Mouse (Mus musculus) midbrain, embryonic 14.5 days (tissue): ENCODE measurements around the gene Gtf2a2. TPM values are rescaled to one million over a fixed set of nuclear protein-coding genes. Genes with fewer than 3 reads are reported as not detected.
A peak's percentile ranks its signal among the peaks of the same experiment; 100 is the strongest.

Source experiments
- ATAC-seq: fragments of 200-750 bp; cut with Nextera tagmentation; 2 replicates; pipeline ENCODE4 v1.8.0; 2017; ENCODE audit warnings: moderate number of reproducible peaks, moderate library complexity; ENCODE audit not compliant: low FRiP score, low TSS enrichment
- DNase-seq: peaks from one replicate; pipeline ENCODE4 v3.0.0-alpha.2; 2015
- H3K27ac ChIP-seq: fragments of 300-500 bp; sonication (generic); replicated peaks from 2 replicates; pipeline ENCODE4 v1.5.1; 2014; ENCODE audit warnings: mild to moderate bottlenecking, low read depth, low read length, moderate library complexity
- H3K27me3 ChIP-seq: fragments of 300-500 bp; sonication (generic); 2 replicates; pipeline ENCODE4 v1.6.1; 2014; ENCODE audit warnings: low read length, control low read depth, mixed read lengths; ENCODE audit not compliant: control insufficient read depth, insufficient read depth
- H3K36me3 ChIP-seq: fragments of 300-500 bp; sonication (generic); 2 replicates; pipeline ENCODE4 v1.6.1; 2014; ENCODE audit warnings: low read length, control low read depth; ENCODE audit not compliant: control insufficient read depth, insufficient read depth
- H3K4me1 ChIP-seq: fragments of 300-500 bp; sonication (generic); 2 replicates; pipeline ENCODE4 v1.6.1; 2014; ENCODE audit warnings: mild to moderate bottlenecking, antibody characterized with exemption, low read length, control low read depth; ENCODE audit not compliant: control insufficient read depth, insufficient read depth
- H3K4me2 ChIP-seq: fragments of 300-500 bp; sonication (generic); 2 replicates; pipeline ENCODE4 v1.6.1; 2014; ENCODE audit warnings: mild to moderate bottlenecking, low read length, moderate library complexity
- H3K4me3 ChIP-seq: fragments of 300-500 bp; sonication (generic); replicated peaks from 2 replicates; pipeline ENCODE4 v1.5.1; 2014; ENCODE audit warnings: low read depth, low read length
- H3K9ac ChIP-seq: fragments of 300-500 bp; sonication (generic); replicated peaks from 2 replicates; pipeline ENCODE4 v1.6.1; 2014; ENCODE audit warnings: mild to moderate bottlenecking, low read length, moderate library complexity
- H3K9me3 ChIP-seq: fragments of 300-500 bp; sonication (generic); 2 replicates; pipeline ENCODE4 v1.6.1; 2016; ENCODE audit warnings: low read length, control low read depth, mixed read lengths; ENCODE audit not compliant: control insufficient read depth
- WGBS: fragments of 180-500 bp; shearing (Covaris S2); extraction: QIAGEN DNeasy Blood & Tissue Kit; methylation state at CpG from one replicate; pipeline ENCODE4 v1.1.7; 2014; 5-methylcytosine and 5-hydroxymethylcytosine counted together
- polyA plus RNA-seq: library from polyadenylated mRNA; unstranded; fragments of >200 nt; fragmentation: Nextera tagmentation; extraction: Ambion mirVana; gene quantifications from 2 replicates; pipeline ENCODE4 v1.2.1, GENCODE M21; 2014

Gtf2a2 gene
- polyA plus RNA-seq, 1 experiment from 2014 or later: 205 TPM

DNA sequence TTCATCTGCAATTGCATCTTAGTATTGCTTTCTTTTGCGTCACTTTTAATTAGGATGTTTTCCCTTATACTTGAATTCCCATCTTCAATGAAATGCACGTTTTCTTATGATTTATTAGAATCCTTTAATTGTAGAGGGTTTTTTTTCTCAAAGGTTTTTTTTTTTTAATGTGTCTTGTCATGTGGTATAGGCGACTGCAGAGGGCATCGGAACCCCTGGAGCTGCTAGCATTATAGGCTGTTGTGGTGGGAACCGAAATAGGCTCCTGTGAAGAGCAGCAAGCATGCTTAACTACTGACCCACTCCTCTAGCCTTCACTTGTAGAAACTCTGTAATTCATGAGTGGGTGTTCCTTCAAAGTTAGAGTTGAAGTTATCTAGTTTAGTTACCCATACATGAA, 22.0 kb upstream of the Gtf2a2 start:
- 12% methylated on average over 5 of the region's 5 CpGs for WGBS
- Histone ChIP-seq H3K27ac (no peak overlapping the region), H3K9me3 (no peaks in the 10 kb centered on the region), H3K27me3 (no peaks in the 10 kb centered on the region), H3K36me3 (peaks cover 17% of the 10 kb centered on the region), H3K4me3 (peak overlapping the region; percentile 99), H3K4me2 (peak overlapping the region; percentile 74), H3K9ac (peak overlapping the region; percentile 98), H3K4me1 (peaks cover 20% of the 10 kb centered on the region)
- ATAC-seq (no peak), DNase-seq (peak; percentile 43)

DNA sequence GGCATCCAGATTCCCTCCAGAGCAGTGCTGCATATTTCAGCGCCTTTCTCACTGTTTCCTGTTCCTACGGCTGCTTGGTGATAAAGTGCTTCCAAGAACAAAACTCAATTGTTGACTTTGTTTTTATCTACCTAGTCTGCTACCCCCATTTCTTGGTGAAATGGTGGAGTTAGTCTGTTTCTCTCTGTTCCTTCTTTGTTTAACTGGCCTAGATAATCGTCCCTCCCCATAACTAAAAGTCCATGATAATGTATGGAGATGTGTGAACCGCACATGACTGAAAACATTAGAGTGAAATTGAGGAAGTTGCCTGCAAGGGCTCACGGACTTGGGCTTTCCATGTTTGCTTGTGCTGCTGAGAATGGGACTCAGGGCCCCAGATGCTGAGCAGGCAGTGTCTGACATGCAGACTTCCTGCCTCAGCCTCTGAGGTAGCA, 19.5 kb upstream of the Gtf2a2 start:
- 89% methylated on average over 5 of the region's 5 CpGs for WGBS
- ATAC-seq (no peak), DNase-seq (no peak)
- Histone ChIP-seq H3K9ac (no peak overlapping the region), H3K36me3 (peaks cover 38% of the 10 kb centered on the region), H3K27me3 (no peaks in the 10 kb centered on the region), H3K4me2 (no peak overlapping the region), H3K9me3 (no peaks in the 10 kb centered on the region), H3K27ac (no peak overlapping the region), H3K4me1 (peaks cover 20% of the 10 kb centered on the region), H3K4me3 (no peak overlapping the region)

DNA sequence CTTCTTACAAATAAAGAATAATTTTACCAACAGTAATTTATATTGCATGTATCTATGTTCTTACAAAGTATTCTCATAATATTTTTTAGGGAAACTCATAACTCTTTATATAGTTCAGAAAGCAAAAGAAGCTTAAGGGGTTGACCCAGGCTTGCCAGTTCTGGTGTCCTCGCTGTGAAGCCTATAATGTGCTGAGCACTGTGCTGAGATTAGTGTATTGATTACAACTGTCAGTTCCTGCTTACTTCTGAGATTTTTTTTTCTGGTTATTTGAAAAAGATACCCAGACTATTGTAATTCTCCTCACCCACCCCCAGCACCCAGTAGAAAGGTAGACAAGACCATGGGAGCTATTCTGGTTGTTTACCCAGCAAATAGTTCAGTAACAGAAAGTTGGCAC, 18.9 kb upstream of the Gtf2a2 start:
- no peak overlapping the region for H3K4me3 ChIP-seq
- H3K9me3 ChIP-seq: no peaks in the 10 kb centered on the region
- no peak for ATAC-seq
- H3K4me2 ChIP-seq: no peak overlapping the region
- DNase-seq: no peak
- peaks cover 44% of the 10 kb centered on the region for H3K36me3 ChIP-seq
- H3K27ac ChIP-seq: no peak overlapping the region
- peaks cover 20% of the 10 kb centered on the region for H3K4me1 ChIP-seq
- no peak overlapping the region for H3K9ac ChIP-seq
- WGBS: 81% methylated on average over 1 of the region's 1 CpGs
- no peaks in the 10 kb centered on the region for H3K27me3 ChIP-seq

DNA sequence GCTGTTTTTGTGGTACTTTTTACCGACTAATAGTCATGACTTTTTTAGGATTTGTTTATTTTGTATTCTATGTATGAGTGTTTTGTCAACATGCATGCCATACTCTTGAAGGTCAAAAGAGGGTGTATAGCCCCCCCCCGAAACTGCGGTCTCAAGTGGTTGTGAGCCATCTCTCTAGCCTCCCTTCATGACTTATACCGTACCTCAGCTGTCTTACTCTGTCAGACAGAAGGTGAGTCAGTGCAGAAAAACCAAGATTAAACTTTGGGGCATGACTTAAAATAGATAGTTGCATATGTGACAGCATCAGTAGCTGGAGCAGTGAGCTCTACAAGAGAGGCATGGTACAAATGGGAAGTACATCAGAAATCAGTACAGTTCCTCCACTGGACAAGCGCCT, 17.8 kb upstream of the Gtf2a2 start:
- no peaks in the 10 kb centered on the region for H3K9me3 ChIP-seq
- no peak overlapping the region for H3K4me3 ChIP-seq
- H3K36me3 ChIP-seq: peaks cover 54% of the 10 kb centered on the region
- H3K27ac ChIP-seq: no peak overlapping the region
- H3K4me2 ChIP-seq: no peak overlapping the region
- H3K4me1 ChIP-seq: peaks cover 20% of the 10 kb centered on the region
- DNase-seq (no peak), ATAC-seq (no peak)
- no peaks in the 10 kb centered on the region for H3K27me3 ChIP-seq
- H3K9ac ChIP-seq: no peak overlapping the region
- WGBS: 95% methylated on average over 5 of the region's 5 CpGs

DNA sequence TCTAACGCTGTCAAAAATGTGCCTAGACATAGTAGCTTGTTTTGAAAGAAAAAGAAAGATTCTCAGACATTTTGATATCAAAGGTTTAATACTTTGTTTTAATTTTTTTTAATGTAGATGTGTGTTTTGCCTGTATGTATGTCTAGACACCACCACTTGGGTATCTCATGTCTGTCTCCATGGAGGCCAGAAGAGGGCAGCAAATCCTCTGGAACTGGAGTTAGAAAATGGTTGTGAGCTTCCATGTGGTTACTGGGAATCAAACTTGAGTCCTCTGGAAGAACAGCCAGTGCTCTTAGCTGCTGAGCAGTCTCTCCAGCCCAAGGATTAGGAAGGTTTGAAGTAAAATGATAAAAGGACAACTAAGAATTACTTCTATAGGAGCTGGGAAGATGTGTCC, 13.0 kb upstream of the Gtf2a2 start:
- Histone ChIP-seq H3K27ac (no peak overlapping the region), H3K9ac (no peak overlapping the region), H3K9me3 (no peaks in the 10 kb centered on the region), H3K36me3 (peaks cover 92% of the 10 kb centered on the region), H3K4me2 (no peak overlapping the region), H3K4me1 (no peaks in the 10 kb centered on the region), H3K4me3 (no peak overlapping the region), H3K27me3 (no peaks in the 10 kb centered on the region)
- WGBS: 91% methylated on average over 1 of the region's 1 CpGs
- DNase-seq (no peak), ATAC-seq (no peak)

DNA sequence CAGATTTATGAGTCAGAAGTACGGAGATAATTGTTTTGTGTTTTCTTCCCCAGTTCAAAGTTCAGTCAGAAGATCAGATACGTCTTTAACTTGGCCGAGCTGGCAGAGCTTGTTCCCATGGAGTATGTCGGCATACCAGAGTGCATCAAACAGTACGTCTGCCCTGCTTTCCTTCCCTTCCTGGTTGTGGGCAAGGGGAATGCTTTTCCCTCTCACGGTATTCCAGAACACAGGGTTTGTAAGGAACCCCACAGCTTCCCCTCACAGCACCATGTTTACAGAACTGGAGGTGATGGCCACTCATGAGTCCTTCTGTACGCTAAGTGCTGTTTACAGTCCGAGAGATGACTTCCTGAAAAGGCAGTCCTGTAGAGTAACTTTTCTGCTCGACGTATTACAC, 8.8 kb upstream of the Gtf2a2 start:
- Histone ChIP-seq H3K4me2 (no peak overlapping the region), H3K27me3 (no peaks in the 10 kb centered on the region), H3K9me3 (no peaks in the 10 kb centered on the region), H3K36me3 (peaks cover 90% of the 10 kb centered on the region), H3K4me1 (no peaks in the 10 kb centered on the region), H3K9ac (no peak overlapping the region), H3K4me3 (no peak overlapping the region), H3K27ac (no peak overlapping the region)
- DNase-seq (no peak), ATAC-seq (no peak)
- 94% methylated on average over 10 of the region's 10 CpGs for WGBS

DNA sequence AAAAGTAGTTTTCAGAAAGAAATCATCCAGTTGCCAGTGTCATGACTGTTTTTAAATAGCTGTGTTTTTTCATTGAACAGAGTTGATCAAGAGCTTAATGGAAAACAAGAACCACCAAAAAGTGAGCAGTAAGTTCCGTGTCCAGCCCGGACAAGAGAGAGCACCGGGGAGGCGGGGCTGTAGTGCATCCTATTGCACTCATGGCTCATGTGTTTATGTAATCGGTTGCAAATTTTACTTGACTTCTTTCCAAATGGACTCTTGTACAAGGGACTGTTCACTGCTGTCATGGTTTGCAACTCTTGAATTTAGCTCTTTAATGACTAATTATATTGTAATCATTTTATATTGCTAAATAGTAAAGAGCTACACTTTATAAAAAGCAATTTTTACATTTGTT, 5.4 kb upstream of the Gtf2a2 start:
- H3K9ac ChIP-seq: no peak overlapping the region
- H3K9me3 ChIP-seq: no peaks in the 10 kb centered on the region
- H3K4me2 ChIP-seq: no peak overlapping the region
- no peak overlapping the region for H3K27ac ChIP-seq
- H3K27me3 ChIP-seq: no peaks in the 10 kb centered on the region
- DNase-seq (no peak), ATAC-seq (no peak)
- H3K36me3 ChIP-seq: peaks cover 77% of the 10 kb centered on the region
- no peaks in the 10 kb centered on the region for H3K4me1 ChIP-seq
- 96% methylated on average over 5 of the region's 5 CpGs for WGBS
- no peak overlapping the region for H3K4me3 ChIP-seq

DNA sequence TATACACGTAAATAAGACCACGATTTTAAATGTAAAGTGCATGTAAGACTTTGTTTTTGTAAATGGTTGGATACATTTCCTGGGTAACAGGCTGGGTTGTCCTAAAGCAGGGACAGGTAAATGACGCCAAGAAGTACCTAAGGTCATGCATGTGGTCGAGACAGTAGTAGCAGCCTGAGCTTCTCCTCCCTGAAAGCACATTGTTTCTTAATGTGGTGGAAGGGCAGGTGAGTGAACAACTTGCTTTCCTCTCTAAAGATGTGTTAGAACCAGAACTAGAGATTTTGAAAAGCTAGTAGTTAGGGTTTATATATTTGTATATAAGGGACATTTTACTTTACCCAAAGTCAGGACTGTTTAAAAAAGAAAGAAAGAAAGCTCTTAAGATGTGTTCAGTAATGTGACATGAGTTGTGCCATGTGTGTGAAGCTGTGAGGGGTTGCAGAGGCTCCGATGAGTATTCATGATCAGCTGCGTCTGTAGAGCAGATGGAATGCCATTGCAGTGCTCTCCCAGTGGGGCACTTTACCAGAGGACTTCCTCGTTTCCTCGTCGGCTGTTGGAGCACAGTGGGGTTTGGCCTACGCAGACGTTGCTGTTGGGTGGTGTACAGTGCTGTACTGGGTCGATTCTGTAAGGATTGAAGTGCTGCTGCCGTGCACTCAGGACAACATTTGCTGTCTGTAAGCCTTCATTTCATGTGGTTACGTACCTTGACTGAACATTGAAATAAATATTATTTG, 4.7 kb upstream of the Gtf2a2 start:
- Histone ChIP-seq H3K4me3 (no peak overlapping the region), H3K36me3 (peaks cover 70% of the 10 kb centered on the region), H3K27me3 (no peaks in the 10 kb centered on the region), H3K9me3 (no peaks in the 10 kb centered on the region), H3K4me1 (no peaks in the 10 kb centered on the region), H3K9ac (no peak overlapping the region), H3K4me2 (no peak overlapping the region), H3K27ac (no peak overlapping the region)
- no peak for ATAC-seq
- no peak for DNase-seq
- WGBS: 91% methylated on average over 14 of the region's 14 CpGs

DNA sequence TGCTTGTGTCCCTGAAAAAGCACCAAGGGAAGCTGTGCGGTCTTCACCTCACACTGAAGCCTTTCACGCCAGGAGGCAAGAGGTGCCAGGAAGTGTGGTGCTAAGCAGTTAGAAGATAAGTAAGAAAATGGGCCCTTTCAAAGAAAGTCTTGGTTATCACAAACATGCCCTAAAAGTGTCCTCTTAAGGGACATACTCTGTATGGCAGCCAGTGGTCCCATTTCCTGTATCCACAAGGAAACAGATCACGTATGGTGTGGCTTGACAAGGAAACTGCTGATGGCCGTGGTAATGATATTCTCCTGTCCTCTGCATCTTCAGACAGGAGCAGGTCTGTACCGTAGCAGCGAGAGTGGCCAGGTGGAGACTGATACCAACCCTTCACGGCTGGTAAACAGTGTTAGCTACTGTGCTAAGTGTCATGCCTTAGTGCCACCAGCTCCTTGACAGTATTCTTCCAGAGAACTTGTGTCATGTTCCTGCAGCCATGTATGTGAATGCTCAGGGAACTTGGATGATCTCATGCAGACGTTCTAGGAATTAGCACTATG, 2.5 kb upstream of the Gtf2a2 start:
- WGBS: 91% methylated on average over 8 of the region's 8 CpGs
- peaks cover 8% of the 10 kb centered on the region for H3K4me1 ChIP-seq
- no peaks in the 10 kb centered on the region for H3K27me3 ChIP-seq
- ATAC-seq: no peak
- H3K4me2 ChIP-seq: no peak overlapping the region
- H3K4me3 ChIP-seq: no peak overlapping the region
- H3K27ac ChIP-seq: no peak overlapping the region
- H3K36me3 ChIP-seq: peaks cover 50% of the 10 kb centered on the region
- no peak for DNase-seq
- H3K9me3 ChIP-seq: no peaks in the 10 kb centered on the region
- H3K9ac ChIP-seq: no peak overlapping the region
